Mouse (Mus musculus) MEL (cell line): ENCODE measurements at regions not wholly inside any gene's neighbourhood (a gene's known extent, or its start where the extent isn't known, plus 50 kb on each side); places are given as distances from the start of the nearest gene placed in this dataset.

ENCODE experiments used
- DNase-seq: peaks from one replicate; pipeline ENCODE4 v3.0.0; 2011; ENCODE audit warnings: low read depth, low spot score
- H3K27ac ChIP-seq: 2 replicates; pipeline ENCODE4 v1.5.1; 2012; ENCODE audit warnings: low read depth, mild to moderate bottlenecking, control low read depth, low read length, moderate library complexity; ENCODE audit not compliant: control insufficient read depth
- H3K27me3 ChIP-seq, 2 experiments: fragments of 150-350 bp in 1 of 2; sonication (generic) in 1 of 2; 2 replicates each; pipeline ENCODE4 v1.6.1; 2012; ENCODE audit warnings: low read length in 2 of 2, mild to moderate bottlenecking in 2 of 2, improper control_type of control experiment in 1 of 2, moderate library complexity in 1 of 2; ENCODE audit not compliant: insufficient read depth in 2 of 2, control insufficient read depth in 1 of 2
- H3K36me3 ChIP-seq, 2 experiments: 2 replicates each; pipeline ENCODE4 v1.6.1; 2012 to 2014; ENCODE audit warnings: low read length in 2 of 2, improper control_type of control experiment in 1 of 2, inconsistent platforms in 1 of 2, mild to moderate bottlenecking in 1 of 2; ENCODE audit not compliant: insufficient read depth in 2 of 2, control insufficient read depth in 1 of 2
- H3K4me1 ChIP-seq, 2 experiments: fragments of 150-350 bp in 1 of 2; sonication (generic) in 1 of 2; 2 replicates each; pipeline ENCODE4 v1.6.1; 2012; ENCODE audit warnings: low read length in 2 of 2, improper control_type of control experiment in 1 of 2, mild to moderate bottlenecking in 1 of 2; ENCODE audit not compliant: insufficient read depth in 2 of 2, control insufficient read depth in 1 of 2
- H3K4me3 ChIP-seq, 2 experiments: fragments of 150-350 bp in 1 of 2; sonication (generic) in 1 of 2; 2 replicates each; pipeline ENCODE4 v1.5.1; 2012; ENCODE audit warnings: low read depth in 2 of 2, low read length in 2 of 2, mild to moderate bottlenecking in 2 of 2, moderate library complexity in 2 of 2, control low read depth in 1 of 2, improper control_type of control experiment in 1 of 2; ENCODE audit not compliant: control insufficient read depth in 1 of 2, insufficient read depth in 1 of 2
- H3K79me2 ChIP-seq: 2 replicates; pipeline ENCODE4 v1.6.1; 2012; ENCODE audit warnings: mild to moderate bottlenecking, low read length, moderate library complexity; ENCODE audit not compliant: control insufficient read depth, poor library complexity, insufficient read depth
- H3K9ac ChIP-seq: 2 replicates; pipeline ENCODE4 v1.6.1; 2012; ENCODE audit warnings: low read depth, mild to moderate bottlenecking, control low read depth, low read length, moderate library complexity; ENCODE audit not compliant: control insufficient read depth, poor library complexity, severe bottlenecking
- H3K9me3 ChIP-seq: fragments of 150-350 bp; sonication (generic); replicated peaks from 2 replicates; pipeline ENCODE4 v1.6.1; 2012; ENCODE audit warnings: mild to moderate bottlenecking, low read length, improper control_type of control experiment, moderate library complexity; ENCODE audit not compliant: insufficient read depth
- BHLHE40 ChIP-seq: IDR thresholded peaks from 2 replicates; pipeline ENCODE4 v1.6.1; 2012; ENCODE audit warnings: low read depth, mild to moderate bottlenecking, inconsistent platforms, low read length, improper control_type of control experiment, borderline replicate concordance
- CHD2 ChIP-seq: IDR thresholded peaks from 2 replicates; pipeline ENCODE4 v1.6.1; 2011; ENCODE audit warnings: low read length, improper control_type of control experiment
- ELF1 ChIP-seq: IDR thresholded peaks from 2 replicates; pipeline ENCODE4 v1.6.1; 2014; ENCODE audit warnings: low read depth, mild to moderate bottlenecking, inconsistent platforms, low read length, improper control_type of control experiment, moderate library complexity
- EP300 ChIP-seq, 2 experiments: IDR thresholded peaks; 2 replicates each; pipeline ENCODE4 v1.6.1; 2011; ENCODE audit warnings: improper control_type of control experiment in 2 of 2, low read length in 2 of 2, low read depth in 1 of 2, mild to moderate bottlenecking in 1 of 2
- ETS1 ChIP-seq: IDR thresholded peaks from 2 replicates; pipeline ENCODE4 v1.6.1; 2012; ENCODE audit warnings: low read depth, mild to moderate bottlenecking, inconsistent platforms, low read length, improper control_type of control experiment, moderate library complexity
- HCFC1 ChIP-seq: IDR thresholded peaks from 2 replicates; pipeline ENCODE4 v1.6.1; 2012; ENCODE audit warnings: low read depth, mild to moderate bottlenecking, inconsistent platforms, low read length, improper control_type of control experiment, moderate library complexity
- JUND ChIP-seq: IDR thresholded peaks from 2 replicates; pipeline ENCODE4 v1.6.1; 2011; ENCODE audit warnings: low read depth, mild to moderate bottlenecking, improper control_type of control experiment, low read length
- MAFK ChIP-seq: IDR thresholded peaks from 2 replicates; pipeline ENCODE4 v1.6.1; 2011; ENCODE audit warnings: low read depth, mild to moderate bottlenecking, low read length, improper control_type of control experiment, borderline replicate concordance
- MAZ ChIP-seq: IDR thresholded peaks from 2 replicates; pipeline ENCODE4 v1.6.1; 2012; ENCODE audit warnings: low read depth, mild to moderate bottlenecking, inconsistent platforms, low read length, improper control_type of control experiment
- MXI1 ChIP-seq: IDR thresholded peaks from 2 replicates; pipeline ENCODE4 v1.6.1; 2011; ENCODE audit warnings: mild to moderate bottlenecking, low read depth, low read length, improper control_type of control experiment
- MYB ChIP-seq: IDR thresholded peaks from 2 replicates; pipeline ENCODE4 v1.6.1; 2011; ENCODE audit warnings: mild to moderate bottlenecking, low read depth, low read length, improper control_type of control experiment
- POLR2AphosphoS5 ChIP-seq: IDR thresholded peaks from 2 replicates; pipeline ENCODE4 v1.6.1; 2012; ENCODE audit warnings: low read depth, borderline replicate concordance, mild to moderate bottlenecking, inconsistent platforms, low read length, moderate library complexity, mixed read lengths
- RAD21 ChIP-seq: IDR thresholded peaks from 2 replicates; pipeline ENCODE4 v1.6.1; 2011; ENCODE audit warnings: mild to moderate bottlenecking, low read depth, low read length, improper control_type of control experiment
- SIN3A ChIP-seq: IDR thresholded peaks from 2 replicates; pipeline ENCODE4 v1.6.1; 2012; ENCODE audit warnings: low read length, improper control_type of control experiment, inconsistent platforms
- SMC3 ChIP-seq: IDR thresholded peaks from 2 replicates; pipeline ENCODE4 v1.6.1; 2011; ENCODE audit warnings: low read depth, low read length, improper control_type of control experiment
- TAL1 ChIP-seq: IDR thresholded peaks from 2 replicates; pipeline ENCODE4 v1.6.1; 2012; ENCODE audit warnings: mild to moderate bottlenecking, inconsistent platforms, low read length, moderate library complexity, mixed read lengths
- TBP ChIP-seq: IDR thresholded peaks from 2 replicates; pipeline ENCODE4 v1.8.0; 2011; ENCODE audit warnings: low read depth, low read length, improper control_type of control experiment
- TCF12 ChIP-seq: IDR thresholded peaks from 2 replicates; pipeline ENCODE4 v1.6.1; 2014; ENCODE audit warnings: low read depth, mild to moderate bottlenecking, inconsistent platforms, low read length, improper control_type of control experiment, moderate library complexity
- UBTF ChIP-seq: IDR thresholded peaks from 2 replicates; pipeline ENCODE4 v1.6.1; 2012; ENCODE audit warnings: low read depth, mild to moderate bottlenecking, inconsistent platforms, low read length, improper control_type of control experiment, moderate library complexity, borderline replicate concordance; ENCODE audit not compliant: insufficient read depth
- USF2 ChIP-seq, 2 experiments: IDR thresholded peaks; 2 replicates each; pipeline ENCODE4 v1.6.1; 2011 to 2012; ENCODE audit warnings: improper control_type of control experiment in 2 of 2, low read length in 2 of 2, borderline replicate concordance in 1 of 2, inconsistent platforms in 1 of 2, low read depth in 1 of 2, mild to moderate bottlenecking in 1 of 2; ENCODE audit not compliant: insufficient read depth in 1 of 2
- ZC3H11A ChIP-seq: IDR thresholded peaks from 2 replicates; pipeline ENCODE4 v1.6.1; 2012; ENCODE audit warnings: low read depth, mild to moderate bottlenecking, inconsistent platforms, low read length, improper control_type of control experiment
- ZKSCAN1 ChIP-seq: IDR thresholded peaks from 2 replicates; pipeline ENCODE4 v1.6.1; 2012; ENCODE audit warnings: low read depth, mild to moderate bottlenecking, inconsistent platforms, low read length, improper control_type of control experiment, moderate library complexity
- ZMIZ1 ChIP-seq: IDR thresholded peaks from 2 replicates; pipeline ENCODE4 v1.6.1; 2012; ENCODE audit warnings: low read depth, mild to moderate bottlenecking, inconsistent platforms, low read length, improper control_type of control experiment, moderate library complexity
- ZNF384 ChIP-seq: IDR thresholded peaks from 2 replicates; pipeline ENCODE4 v1.6.1; 2012; ENCODE audit warnings: low read depth, mild to moderate bottlenecking, inconsistent platforms, low read length, improper control_type of control experiment

- H3K79me2 ChIP-seq, result no peaks in the 10 kb centered on the region
- no peak overlapping the region for H3K27ac ChIP-seq
- no peaks in the 10 kb centered on the region for H3K4me1 ChIP-seq
- no peak for DNase-seq
- H3K9ac ChIP-seq, result no peak overlapping the region
- no peak overlapping the region for H3K4me3 ChIP-seq
- no peaks in the 10 kb centered on the region for H3K9me3 ChIP-seq
- no peaks in the 10 kb centered on the region for H3K36me3 ChIP-seq
- no peak for TF ChIP-seq ZNF384
- no peak for TF ChIP-seq USF2 (IDR thresholded peaks at IDR 0.05; ENCODE audit: borderline replicate concordance in 1 of 2, insufficient read depth in 1 of 2, low read depth in 1 of 2, low read length in 2 of 2)
- TF ChIP-seq SMC3, result no peak
- TF ChIP-seq MXI1, result no peak
- TF ChIP-seq HCFC1, result no peak
- TF ChIP-seq RAD21, result no peak
- no peak for TF ChIP-seq MAZ
- TF ChIP-seq ZKSCAN1, result no peak
- no peak for TF ChIP-seq ETS1
- no peak for TF ChIP-seq TAL1
- TF ChIP-seq POLR2AphosphoS5, result no peak
- TF ChIP-seq BHLHE40, result no peak
- no peak for TF ChIP-seq SIN3A
- no peak for TF ChIP-seq TCF12
- no peak for TF ChIP-seq JUND
- TF ChIP-seq ZC3H11A, result no peak
- TF ChIP-seq CHD2, result no peak
- no peak for TF ChIP-seq TBP
- no peak for TF ChIP-seq ZMIZ1
- TF ChIP-seq, all 39 proteins: peak for 0
- no peaks in the 10 kb centered on the region for H3K27me3 ChIP-seq
Observed at GRCm38 (mm10) chr8:107851236-107852043, 91.0 kb upstream of the Zfhx3 start.

- no peaks in the 10 kb centered on the region for H3K79me2 ChIP-seq
- no peak overlapping the region for H3K9ac ChIP-seq
- H3K4me3 ChIP-seq, result no peak overlapping the region
- H3K27ac ChIP-seq, result no peak overlapping the region
- no peaks in the 10 kb centered on the region for H3K27me3 ChIP-seq
- H3K4me1 ChIP-seq, result no peaks in the 10 kb centered on the region
- no peaks in the 10 kb centered on the region for H3K36me3 ChIP-seq
- TF ChIP-seq BHLHE40, result no peak
- no peak for TF ChIP-seq ELF1
- no peak for TF ChIP-seq MAFK
- TF ChIP-seq SIN3A, result no peak
- TF ChIP-seq UBTF, result no peak
- TF ChIP-seq EP300 (IDR thresholded peaks at IDR 0.05; ENCODE audit: low read depth in 1 of 2, low read length in 2 of 2), result no peak
- no peak for TF ChIP-seq MYB
- no peak for TF ChIP-seq USF2 (IDR thresholded peaks at IDR 0.05; ENCODE audit: borderline replicate concordance in 1 of 2, insufficient read depth in 1 of 2, low read depth in 1 of 2, low read length in 2 of 2)
- DNase-seq, result no peak
- no peaks in the 10 kb centered on the region for H3K9me3 ChIP-seq
Observed at GRCm38 (mm10) chr8:107859770-107860169, 82.7 kb upstream of the Zfhx3 start.
